Mouse (Mus musculus) kidney, adult 2 months (tissue): ENCODE measurements around the gene Zfp619. TPM values are rescaled to one million over a fixed set of nuclear protein-coding genes. Genes with fewer than 3 reads are reported as not detected.

Experiments
- DNase-seq: peaks from one replicate; pipeline ENCODE4 v3.0.0; 2021
- H3K27ac ChIP-seq: fragments of 200-500 bp; 2 replicates; pipeline ENCODE4 v1.5.1; 2012; ENCODE audit warnings: low read depth, low read length, control low read depth, inconsistent platforms; ENCODE audit not compliant: insufficient read depth
- H3K27me3 ChIP-seq: fragments of 200-500 bp; replicated peaks from 2 replicates; pipeline ENCODE4 v1.6.1; 2012; ENCODE audit warnings: mild to moderate bottlenecking, moderate library complexity, low read length, inconsistent platforms; ENCODE audit not compliant: control insufficient read depth, insufficient read depth
- H3K36me3 ChIP-seq: fragments of 200-500 bp; 2 replicates; pipeline ENCODE4 v1.6.1; 2012; ENCODE audit warnings: mild to moderate bottlenecking, moderate library complexity, low read length, inconsistent platforms; ENCODE audit not compliant: control insufficient read depth, insufficient read depth
- H3K4me1 ChIP-seq: fragments of 200-500 bp; 2 replicates; pipeline ENCODE4 v1.6.1; 2011; ENCODE audit warnings: low read length; ENCODE audit not compliant: control insufficient read depth, insufficient read depth
- H3K4me3 ChIP-seq: fragments of 200-500 bp; 2 replicates; pipeline ENCODE4 v1.5.1; 2011; ENCODE audit warnings: mild to moderate bottlenecking, low read depth, low read length, control low read depth; ENCODE audit not compliant: insufficient read depth
- CTCF ChIP-seq: fragments of 200-500 bp; conservative IDR thresholded peaks from 2 replicates; pipeline ENCODE4 v1.5.1; 2011; ENCODE audit warnings: low read depth, mild to moderate bottlenecking, control low read depth, low read length, moderate library complexity, mixed read lengths; ENCODE audit not compliant: insufficient read depth, insufficient read length
- POLR2A ChIP-seq: fragments of 200-500 bp; IDR thresholded peaks from one replicate; pipeline ENCODE4 v1.6.1; 2011; ENCODE audit warnings: low read depth, low read length, control low read depth
- WGBS: fragments of 180-500 bp; shearing (Covaris S2); methylation state at CpG from one replicate; pipeline ENCODE4 v1.1.7; 2018; 5-methylcytosine and 5-hydroxymethylcytosine counted together
- polyA plus RNA-seq: library from polyadenylated mRNA; depleted of rRNA; stranded (reverse); fragments of >200 nt; gene quantifications from 2 replicates; pipeline ENCODE4 v1.2.3, GENCODE M21; 2012

Zfp619 gene
- polyA plus RNA-seq, 1 experiment = 0.52 TPM

DNA sequence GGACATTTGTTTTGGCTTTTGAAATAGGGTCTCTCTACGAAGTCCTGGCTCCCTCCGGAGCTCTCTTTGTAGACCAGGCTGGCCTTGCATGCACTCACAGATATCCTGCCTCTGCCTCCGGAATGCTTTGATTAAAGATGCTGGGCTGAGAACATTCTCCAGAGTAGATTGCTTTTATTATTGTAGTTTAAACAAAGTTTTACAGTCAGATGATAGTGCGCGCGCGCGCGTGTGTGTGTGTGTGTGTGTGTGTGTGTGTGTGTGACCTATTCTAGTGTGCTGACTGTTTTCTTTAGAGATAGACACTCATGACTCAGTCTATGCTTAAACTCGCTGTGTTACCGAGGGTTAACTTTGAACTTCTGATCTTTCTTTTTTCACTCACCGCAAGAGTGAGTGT is 796 bp downstream of the Zfp619 start:
- Histone ChIP-seq H3K4me3 (no peak overlapping the region), H3K27ac (no peak overlapping the region), H3K27me3 (no peaks in the 10 kb centered on the region), H3K4me1 (no peaks in the 10 kb centered on the region), H3K36me3 (no peaks in the 10 kb centered on the region)
- TF ChIP-seq POLR2A (no peak), CTCF (no peak)
- peak; percentile 12 for DNase-seq
- WGBS = 81% methylated on average over 12 of the region's 12 CpGs

GRCm38 (mm10) chr7:39523703-39524424 is 6.3 kb downstream of the Zfp619 start:
- Histone ChIP-seq H3K4me3 (no peak overlapping the region), H3K36me3 (no peaks in the 10 kb centered on the region), H3K4me1 (no peaks in the 10 kb centered on the region), H3K27ac (no peak overlapping the region), H3K27me3 (no peaks in the 10 kb centered on the region)
- 81% methylated on average over 1 of the region's 1 CpGs for WGBS
- TF ChIP-seq CTCF (no peak), POLR2A (no peak)
- DNase-seq = no peak

GRCm38 (mm10) chr7:39543151-39543550 is 25.6 kb downstream of the Zfp619 start:
- Histone ChIP-seq H3K27me3 (no peaks in the 10 kb centered on the region), H3K4me3 (no peak overlapping the region), H3K36me3 (no peaks in the 10 kb centered on the region), H3K27ac (peak overlapping the region; percentile 63; the same call in 1 of the 2 replicates), H3K4me1 (no peaks in the 10 kb centered on the region)
- WGBS = 30% methylated on average over 1 of the region's 1 CpGs
- DNase-seq = peak; percentile 63
- no peak for TF ChIP-seq POLR2A
- TF ChIP-seq CTCF = no peak

- peak; percentile 84 for TF ChIP-seq POLR2A
- TF ChIP-seq CTCF = peak; percentile 53
- under 1% methylated on average over 43 of the region's 43 CpGs for WGBS
- no peaks in the 10 kb centered on the region for H3K36me3 ChIP-seq
- no peaks in the 10 kb centered on the region for H3K27me3 ChIP-seq
- peak overlapping the region; percentile 90 for H3K27ac ChIP-seq
- peaks cover 3% of the 10 kb centered on the region; the same call in 1 of the 2 replicates for H3K4me1 ChIP-seq
- peak; percentile 92 for DNase-seq
- peak overlapping the region; percentile 73 for H3K4me3 ChIP-seq
Observed at GRCm38 (mm10) chr7:39544242-39545111, 26.9 kb downstream of the Zfp619 start.

- DNase-seq = no peak
- Histone ChIP-seq H3K27me3 (no peaks in the 10 kb centered on the region), H3K4me1 (peaks cover 4% of the 10 kb centered on the region; the same call in 1 of the 2 replicates), H3K36me3 (no peaks in the 10 kb centered on the region), H3K27ac (peak overlapping the region; percentile 90), H3K4me3 (peak overlapping the region; percentile 73)
- TF ChIP-seq POLR2A (no peak), CTCF (no peak)
- WGBS = 27% methylated on average over 10 of the region's 10 CpGs
Observed at GRCm38 (mm10) chr7:39545134-39545533, 27.6 kb downstream of the Zfp619 start.

GRCm38 (mm10) chr7:39549336-39549735 is 31.8 kb downstream of the Zfp619 start:
- Histone ChIP-seq H3K27ac (no peak overlapping the region), H3K36me3 (no peaks in the 10 kb centered on the region)
- 62% methylated on average over 2 of the region's 2 CpGs for WGBS

More at GRCm38 (mm10) chr7:39549336-39549735, 31.8 kb downstream of the Zfp619 start:
- peak; percentile 79 for DNase-seq
- no peaks in the 10 kb centered on the region for H3K27me3 ChIP-seq
- H3K4me3 ChIP-seq = no peak overlapping the region
- TF ChIP-seq POLR2A = no peak
- TF ChIP-seq CTCF = no peak
- H3K4me1 ChIP-seq = peaks cover 8% of the 10 kb centered on the region; the same call in 1 of the 2 replicates
